Mouse (Mus musculus): ENCODE measurements around the gene Eps15.

Gene Eps15

DNA sequence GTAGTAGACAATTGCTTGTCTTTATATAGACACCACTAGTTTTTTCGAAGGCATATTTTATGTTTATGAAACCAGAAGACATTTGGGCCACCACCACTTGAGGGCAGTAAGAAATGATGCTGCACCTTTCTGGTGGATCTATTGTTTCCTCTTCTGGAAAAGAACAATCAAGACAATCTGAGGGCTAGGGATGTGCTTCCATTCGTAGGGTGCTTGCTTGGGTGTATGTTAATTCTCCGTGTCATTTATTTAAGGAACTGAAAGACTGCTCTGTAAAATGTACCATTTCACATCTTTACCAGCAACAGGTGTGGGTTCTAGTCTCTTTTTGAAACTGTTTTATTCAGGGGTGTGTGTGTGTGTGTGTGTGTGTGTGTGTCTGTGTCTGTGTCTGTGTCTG, 11.2 kb upstream of the Eps15 start:
- DNase-seq (ENCODE audit: low spot score in 2 of 2), result no peak

- no peak for DNase-seq (ENCODE audit: low spot score in 2 of 2)
These were observed 8.3 kb upstream of the Eps15 start for GRCm38 (mm10) chr4:109271803-109272202.

GRCm38 (mm10) chr4:109273586-109274240, 6.4 kb upstream of the Eps15 start:
- DNase-seq (ENCODE audit: low spot score in 2 of 2), result no peak

DNA sequence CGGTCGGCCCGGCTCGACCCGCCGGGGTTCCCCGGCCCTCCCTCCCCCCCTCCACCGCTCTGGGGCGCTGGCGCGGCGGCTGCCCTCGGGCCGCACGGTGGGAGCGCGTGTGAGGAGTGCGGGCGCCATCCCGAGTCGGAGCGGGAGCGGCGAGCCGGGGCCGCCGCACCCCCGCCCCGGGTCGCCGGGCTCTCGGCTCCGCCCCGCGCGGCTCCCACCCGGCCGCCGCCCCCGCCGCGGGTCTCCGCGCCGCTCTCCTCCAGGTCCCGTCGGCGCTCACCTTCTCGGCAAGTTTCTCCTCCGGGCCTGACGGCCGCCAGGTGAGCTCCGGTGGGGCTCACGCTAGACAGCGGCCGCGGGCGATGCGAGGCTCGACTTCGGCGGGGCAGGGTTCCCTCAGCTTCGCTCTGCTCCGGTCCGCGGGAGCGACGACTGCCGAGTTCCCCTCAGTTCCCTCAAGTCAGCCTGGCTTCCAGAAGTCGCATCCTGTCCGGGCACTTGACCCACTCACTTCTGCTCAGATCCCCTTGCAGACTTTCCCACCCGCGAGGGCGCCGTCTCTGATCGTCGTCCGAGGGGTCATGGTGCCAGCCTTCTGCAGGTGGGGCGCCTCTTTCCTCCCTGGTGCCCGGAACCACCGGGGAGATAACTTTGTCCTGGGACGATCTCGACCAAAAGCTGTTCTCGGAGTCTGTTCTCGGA, 542 bp downstream of the Eps15 start:
- peak in 1 of 2 experiments; percentile 4 for DNase-seq (ENCODE audit: low spot score in 2 of 2)

GRCm38 (mm10) chr4:109281161-109281560, 1.1 kb downstream of the Eps15 start:
- DNase-seq (ENCODE audit: low spot score in 2 of 2), result no peak

DNA sequence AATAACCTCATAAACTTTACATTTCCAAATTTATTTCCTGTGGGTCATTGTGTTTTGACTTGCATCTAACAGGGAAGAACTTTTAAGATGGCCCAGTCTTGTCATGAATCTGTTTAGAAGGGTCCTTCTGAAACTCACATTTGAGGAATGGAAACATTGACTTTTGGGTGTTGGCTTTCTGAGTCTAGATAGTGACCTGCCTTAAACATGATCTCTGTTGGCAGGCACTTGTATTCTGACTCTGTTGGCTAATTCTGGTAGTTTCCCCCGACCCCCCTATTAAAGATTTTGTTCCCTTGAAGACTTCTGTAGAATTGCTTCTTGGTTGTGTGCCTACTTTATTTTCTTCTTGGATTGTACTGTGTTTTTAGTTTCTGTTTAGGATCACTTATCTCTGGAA, 1.9 kb downstream of the Eps15 start:
- no peak for DNase-seq (ENCODE audit: low spot score in 2 of 2)

DNA sequence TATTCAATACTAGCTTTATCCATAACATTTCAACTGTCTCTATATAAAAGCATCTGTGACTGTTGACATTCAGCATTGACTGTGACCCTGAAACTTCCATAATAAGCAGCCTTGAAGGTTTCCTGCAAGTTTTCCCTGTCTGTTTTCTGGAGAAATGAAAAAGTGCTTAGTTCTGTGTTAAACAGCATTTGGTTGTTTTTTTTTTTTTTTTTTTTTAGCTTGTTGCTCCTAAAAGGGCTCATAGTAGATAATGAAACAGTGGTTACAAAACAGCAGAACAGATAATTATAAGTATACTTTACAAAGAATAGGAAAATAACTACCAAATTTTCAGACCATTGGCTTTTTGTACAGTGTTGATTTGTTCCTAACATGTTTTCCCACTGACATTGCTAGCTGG, 14.6 kb downstream of the Eps15 start:
- no peak for DNase-seq (ENCODE audit: low spot score in 2 of 2)

- DNase-seq (ENCODE audit: low spot score in 2 of 2), result no peak
These were observed 16.4 kb downstream of the Eps15 start for GRCm38 (mm10) chr4:109296510-109296909.

DNA sequence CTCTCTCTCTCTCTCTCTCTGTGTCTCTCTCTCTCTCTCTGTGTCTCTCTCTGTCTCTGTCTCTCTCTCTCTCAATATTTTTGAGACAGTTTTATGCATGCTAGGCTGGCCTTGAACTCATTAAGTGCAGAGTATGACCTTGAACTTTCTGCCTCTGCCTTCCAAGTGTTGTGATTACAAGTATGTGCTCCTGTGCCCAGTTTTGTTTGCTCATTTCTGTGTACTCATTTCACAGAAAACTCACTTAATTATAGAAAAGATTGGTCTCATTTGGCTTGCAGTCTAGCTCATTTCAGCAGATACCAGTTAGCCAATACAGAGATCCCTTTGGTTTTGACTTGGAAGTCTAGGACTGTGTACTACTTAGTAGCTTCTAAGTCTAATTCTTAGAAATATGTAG, 19.1 kb downstream of the Eps15 start:
- DNase-seq (ENCODE audit: low spot score in 2 of 2), result no peak

GRCm38 (mm10) chr4:109316941-109317894, 37.1 kb downstream of the Eps15 start:
- no peak for DNase-seq (ENCODE audit: low spot score in 2 of 2)

GRCm38 (mm10) chr4:109336796-109337195, 56.7 kb downstream of the Eps15 start:
- DNase-seq (ENCODE audit: low spot score in 2 of 2), result no peak

DNA sequence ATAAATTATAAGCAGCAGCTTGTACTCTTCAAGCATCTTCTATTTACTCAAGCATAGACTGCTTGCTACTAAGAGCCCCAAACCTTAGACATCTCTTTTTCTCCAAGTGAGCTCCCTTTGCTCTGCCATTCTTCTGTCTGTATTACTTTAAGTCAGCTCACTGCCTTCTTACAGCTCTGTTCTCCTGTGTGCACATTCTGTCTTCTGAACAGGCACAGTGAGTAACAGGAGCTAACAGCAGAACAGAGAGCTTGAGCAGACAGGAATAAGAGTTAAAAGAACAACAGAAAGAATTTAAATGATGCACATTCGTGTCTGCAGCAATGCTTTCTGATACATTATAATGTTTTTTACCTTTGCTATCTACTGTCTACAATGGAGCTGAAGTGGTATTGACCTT, 61.2 kb downstream of the Eps15 start:
- no peak for DNase-seq (ENCODE audit: low spot score in 2 of 2)

- DNase-seq (ENCODE audit: low spot score in 2 of 2), result no peak
These were observed 62.9 kb downstream of the Eps15 start for GRCm38 (mm10) chr4:109342783-109343485.

DNA sequence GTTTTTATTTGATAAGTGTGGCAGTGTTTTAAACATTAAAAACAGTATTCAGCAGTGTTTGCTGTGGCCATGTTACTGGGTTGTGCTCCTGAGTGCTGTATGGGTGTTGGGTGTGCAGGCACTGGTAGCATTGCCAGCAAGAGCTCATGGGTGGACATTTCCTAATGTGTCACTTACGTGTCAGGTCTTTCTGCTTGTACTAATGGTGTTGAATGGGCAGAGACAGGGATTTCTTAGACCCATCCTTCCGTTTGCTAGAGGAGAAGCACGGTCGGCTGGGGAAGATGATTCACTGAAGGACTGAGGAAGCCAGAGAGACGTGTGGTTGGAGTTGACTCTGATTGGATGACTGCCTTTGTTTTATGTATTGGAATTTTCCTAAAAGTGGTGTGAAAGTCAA, 63.8 kb downstream of the Eps15 start:
- peak; percentile 22 to 29 for DNase-seq (ENCODE audit: low spot score in 2 of 2)

DNA sequence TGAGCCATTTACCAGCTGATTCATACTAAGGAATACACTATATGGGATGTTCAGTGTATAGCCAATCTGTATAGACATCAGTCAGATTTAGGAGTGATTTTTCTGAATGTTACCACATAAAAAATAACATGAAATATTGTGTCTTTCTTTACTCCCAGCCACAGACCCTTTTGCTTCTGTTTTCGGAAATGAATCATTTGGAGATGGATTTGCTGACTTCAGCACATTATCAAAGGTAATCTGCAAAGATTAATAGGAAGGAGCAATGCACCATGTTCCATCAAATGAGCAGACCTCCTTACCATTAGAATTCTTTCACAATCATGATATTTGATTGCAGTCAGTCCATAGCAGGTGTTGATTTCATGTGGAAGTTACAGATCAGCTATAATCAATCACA, 98.0 kb downstream of the Eps15 start:
- DNase-seq (ENCODE audit: low spot score in 2 of 2), result no peak

DNA sequence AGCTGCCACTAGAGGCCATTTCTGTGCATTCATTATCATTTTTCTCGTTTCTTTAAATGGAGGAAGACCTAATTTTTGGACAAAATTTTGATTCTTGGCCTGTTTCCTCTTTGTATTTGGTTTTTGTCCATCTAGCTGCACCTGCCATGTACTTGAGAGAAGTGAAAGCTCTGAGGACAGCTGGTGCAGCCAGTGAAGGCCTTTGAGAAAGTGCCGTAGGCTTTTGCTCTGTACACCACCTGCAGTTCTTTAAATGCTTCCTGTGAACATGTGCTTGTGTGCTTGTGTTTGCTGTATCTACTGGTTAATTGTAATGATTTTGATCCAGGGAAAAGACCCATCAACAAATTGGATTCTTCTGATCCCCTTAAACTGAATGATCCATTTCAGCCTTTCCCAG, 102.4 kb downstream of the Eps15 start:
- no peak for DNase-seq (ENCODE audit: low spot score in 2 of 2)

- DNase-seq (ENCODE audit: low spot score in 2 of 2), result no peak
These were observed 105.5 kb downstream of the Eps15 start for GRCm38 (mm10) chr4:109385599-109385998.

DNA sequence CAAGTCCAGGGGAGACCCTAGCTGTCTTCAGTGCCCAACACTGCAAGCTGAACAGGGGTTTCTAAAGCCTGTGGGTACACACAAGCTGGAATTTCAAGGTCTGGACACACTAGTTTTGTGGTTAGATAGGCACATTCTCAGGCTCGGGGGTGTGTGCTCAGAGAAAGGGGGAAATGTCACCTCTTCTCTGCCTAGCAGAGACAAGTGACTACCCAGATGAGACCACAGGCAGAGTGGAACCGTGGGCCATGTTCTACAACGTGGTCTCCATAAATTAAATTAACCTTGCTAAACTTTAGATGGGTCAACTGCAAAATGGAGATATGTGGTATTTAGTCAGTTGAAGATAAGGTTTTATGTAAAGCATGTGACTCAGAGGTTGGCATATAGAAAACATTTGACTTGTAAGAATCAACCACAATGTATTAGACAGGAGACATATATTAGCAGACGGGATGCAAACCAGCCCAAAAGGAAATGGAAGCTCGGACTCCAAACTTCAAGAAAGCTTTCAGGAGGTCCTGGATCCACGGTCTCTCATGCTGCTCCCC, 113.2 kb downstream of the Eps15 start:
- DNase-seq (ENCODE audit: low spot score in 2 of 2), result no peak

- no peak for DNase-seq (ENCODE audit: low spot score in 2 of 2)
These were observed 113.8 kb downstream of the Eps15 start for GRCm38 (mm10) chr4:109393902-109394301.

DNA sequence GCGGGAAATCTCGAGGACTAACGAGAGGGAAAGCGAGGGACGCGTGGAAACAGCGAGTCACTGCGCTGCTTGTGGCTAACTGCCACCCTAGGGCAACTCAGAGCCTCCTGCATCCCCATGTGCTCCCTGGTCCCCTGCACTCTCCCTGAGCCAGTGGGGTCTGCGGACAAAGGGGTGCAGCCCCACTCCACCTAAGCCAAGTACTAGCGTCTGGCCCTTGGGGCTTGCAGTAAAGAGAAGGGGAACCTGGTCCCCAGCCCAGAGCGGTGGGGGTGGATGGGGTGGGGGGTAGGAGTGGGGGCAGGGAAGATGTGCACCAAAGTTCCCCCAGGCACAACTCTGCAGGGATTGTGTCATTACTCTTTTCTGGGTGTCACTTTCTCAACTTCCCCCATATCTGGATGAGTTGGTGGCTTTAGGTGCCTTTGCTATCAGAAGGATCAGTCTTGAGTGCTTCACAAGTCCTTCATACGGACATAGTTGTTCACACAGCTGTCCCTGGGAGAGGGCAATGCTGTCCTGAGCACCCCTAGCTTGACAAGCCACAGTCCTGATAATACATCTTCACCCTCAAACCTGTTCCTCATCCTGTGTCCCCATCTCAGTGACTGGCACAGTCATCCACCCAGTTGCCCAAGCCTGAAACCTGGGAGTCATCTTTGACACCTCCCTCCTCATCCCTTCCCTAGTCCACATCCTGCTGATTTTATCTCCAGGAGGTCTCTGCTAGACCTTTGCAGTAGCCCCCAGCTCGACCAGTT, 114.4 kb downstream of the Eps15 start:
- no peak for DNase-seq (ENCODE audit: low spot score in 2 of 2)

All from frontal cortex, postnatal 25 days (tissue).